Mouse (Mus musculus): Measurements from ENCODE around the gene Prn. TPM values are rescaled to one million over a fixed set of nuclear protein-coding genes. Genes with fewer than 3 reads are reported as not detected.

Prn gene
- polyA plus RNA-seq, 1 experiment: not detected

DNA sequence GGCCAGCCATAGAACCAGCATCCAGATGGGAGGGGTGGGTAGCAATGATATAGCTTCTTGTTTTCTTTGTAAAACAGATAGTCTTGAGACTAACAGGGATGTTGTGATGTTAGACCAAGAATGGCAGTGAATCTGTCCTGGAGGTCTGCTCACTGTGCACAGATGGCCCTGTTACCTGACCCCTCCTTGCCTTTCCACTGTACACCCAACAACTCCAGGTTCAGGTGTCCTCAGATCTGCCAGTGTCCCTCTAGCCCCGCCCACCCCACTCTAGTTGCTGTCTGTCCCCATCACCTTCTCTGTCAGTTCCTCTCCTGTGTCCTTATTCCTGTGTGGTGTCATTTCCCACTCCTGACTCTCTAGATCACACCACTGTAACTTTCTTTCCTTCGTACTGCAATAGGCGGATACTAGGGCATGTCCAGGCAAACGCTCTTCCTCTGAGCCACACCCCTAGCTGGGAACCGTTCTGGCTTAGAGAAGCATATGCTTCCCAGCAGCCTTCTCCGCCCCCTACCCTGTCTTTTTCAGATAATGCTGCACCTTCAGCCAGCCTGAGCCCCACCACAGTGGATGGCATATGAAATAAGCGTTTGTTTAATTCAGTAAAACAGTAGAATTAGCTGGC, 22.6 kb downstream of the Prn start:
- no peak for TF ChIP-seq CTCF (IDR thresholded peaks at IDR 0.05; ENCODE audit: extremely low read depth, insufficient read depth, low read length)
- no peak for TF ChIP-seq POLR2A (IDR thresholded peaks at IDR 0.05; ENCODE audit: extremely low read depth, insufficient read depth, low read length)
- H3K4me1 ChIP-seq (ENCODE audit: control insufficient read depth, insufficient read depth, low read length): peaks cover 15% of the 10 kb centered on the region
- no peak overlapping the region for H3K4me3 ChIP-seq (ENCODE audit: insufficient read depth, low read length)
- H3K27ac ChIP-seq (ENCODE audit: insufficient read depth, low read length): no peak overlapping the region

DNA sequence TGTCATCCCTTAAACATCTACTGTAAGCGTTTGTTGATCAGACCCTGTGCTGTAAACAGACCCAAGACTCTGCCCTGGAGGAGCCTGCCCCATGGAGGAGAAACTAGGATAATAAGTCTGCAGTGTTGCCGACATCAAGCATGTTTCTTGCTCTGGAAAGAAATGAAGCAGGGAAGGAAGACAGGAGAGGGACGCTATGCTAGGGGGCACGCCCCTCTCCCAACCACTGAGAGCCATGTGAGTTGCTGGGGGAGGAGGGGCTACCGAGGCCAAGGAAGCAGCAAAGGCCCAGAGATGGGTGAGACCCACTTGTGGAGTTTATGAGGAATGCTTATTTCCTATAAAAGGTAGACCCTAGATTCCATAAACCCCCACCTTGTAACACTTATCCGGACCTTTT, 23.3 kb downstream of the Prn start:
- TF ChIP-seq CTCF (IDR thresholded peaks at IDR 0.05; ENCODE audit: extremely low read depth, insufficient read depth, low read length) (no peak), POLR2A (IDR thresholded peaks at IDR 0.05; ENCODE audit: extremely low read depth, insufficient read depth, low read length) (no peak)
- Histone ChIP-seq H3K27ac (ENCODE audit: insufficient read depth, low read length) (peak overlapping the region; percentile 27; the same call in 1 of the 2 replicates), H3K4me3 (ENCODE audit: insufficient read depth, low read length) (no peak overlapping the region), H3K4me1 (ENCODE audit: control insufficient read depth, insufficient read depth, low read length) (peaks cover 15% of the 10 kb centered on the region)

- Histone ChIP-seq H3K4me1 (ENCODE audit: control insufficient read depth, insufficient read depth, low read length) (peaks cover 15% of the 10 kb centered on the region), H3K27ac (ENCODE audit: insufficient read depth, low read length) (peak overlapping the region; percentile 27; the same call in 1 of the 2 replicates), H3K4me3 (ENCODE audit: insufficient read depth, low read length) (no peak overlapping the region)
- TF ChIP-seq POLR2A (IDR thresholded peaks at IDR 0.05; ENCODE audit: extremely low read depth, insufficient read depth, low read length) (no peak), CTCF (IDR thresholded peaks at IDR 0.05; ENCODE audit: extremely low read depth, insufficient read depth, low read length) (no peak)
Measured at GRCm38 (mm10) chr2:131933598-131933997, 23.8 kb downstream of the Prn start.

DNA sequence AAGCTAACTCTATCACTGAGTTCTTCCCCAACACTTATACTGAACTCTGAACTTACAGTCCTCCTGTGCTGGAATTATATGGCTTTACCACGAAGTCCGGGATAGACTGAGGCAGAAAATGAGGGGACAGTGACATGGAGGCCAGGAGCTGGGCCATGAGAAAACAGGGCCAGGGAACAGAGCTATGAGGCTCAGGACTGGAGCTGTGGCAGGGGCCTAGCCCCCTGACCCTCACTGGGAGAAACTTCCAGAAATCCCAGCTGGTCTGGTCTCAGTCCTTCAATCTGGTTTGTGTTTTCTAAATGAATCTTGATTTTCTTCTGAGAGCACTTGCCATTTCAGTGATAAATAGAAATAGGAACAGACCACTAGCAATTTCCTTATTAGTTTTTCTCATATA, 24.5 kb downstream of the Prn start:
- peaks cover 15% of the 10 kb centered on the region for H3K4me1 ChIP-seq (ENCODE audit: control insufficient read depth, insufficient read depth, low read length)
- no peak overlapping the region for H3K4me3 ChIP-seq (ENCODE audit: insufficient read depth, low read length)
- no peak overlapping the region for H3K27ac ChIP-seq (ENCODE audit: insufficient read depth, low read length)
- TF ChIP-seq POLR2A (IDR thresholded peaks at IDR 0.05; ENCODE audit: extremely low read depth, insufficient read depth, low read length) (no peak), CTCF (IDR thresholded peaks at IDR 0.05; ENCODE audit: extremely low read depth, insufficient read depth, low read length) (no peak)

DNA sequence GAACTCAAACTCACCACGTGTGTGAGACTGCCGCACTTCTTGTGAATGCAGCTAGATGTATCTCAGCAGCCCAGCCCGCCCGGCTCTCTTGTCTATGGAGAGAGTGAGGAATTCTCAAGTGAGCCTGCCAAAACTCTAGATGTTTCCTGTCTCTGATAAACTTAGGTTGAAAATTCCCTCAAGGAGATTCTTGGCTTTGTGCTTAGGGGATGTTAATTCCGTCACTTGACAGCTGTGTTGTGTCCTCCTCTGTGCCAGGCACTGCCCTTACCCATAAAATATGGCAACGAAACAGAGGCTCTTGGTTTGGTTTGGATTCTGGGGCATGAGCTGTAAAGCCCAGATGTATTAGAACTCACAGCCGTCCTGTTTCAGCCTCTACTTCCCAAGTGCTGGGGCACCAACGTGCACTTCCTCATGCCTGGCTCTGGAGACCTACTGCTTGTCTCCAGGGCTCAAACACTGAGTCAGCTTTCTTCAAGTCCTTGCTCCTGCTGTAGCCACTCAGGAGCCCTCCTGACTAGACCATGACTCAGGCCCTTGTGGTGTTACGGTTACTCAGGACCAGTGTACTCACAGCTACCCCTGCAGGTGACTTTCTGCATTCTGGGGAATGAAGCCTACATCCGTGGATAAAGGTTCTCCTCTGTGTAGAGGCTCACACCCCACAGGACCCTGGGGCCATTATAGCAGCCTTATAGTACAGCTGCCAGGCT, 25.8 kb downstream of the Prn start:
- H3K4me3 ChIP-seq (ENCODE audit: insufficient read depth, low read length): no peak overlapping the region
- TF ChIP-seq POLR2A (IDR thresholded peaks at IDR 0.05; ENCODE audit: extremely low read depth, insufficient read depth, low read length): no peak
- TF ChIP-seq CTCF (IDR thresholded peaks at IDR 0.05; ENCODE audit: extremely low read depth, insufficient read depth, low read length): peak; percentile 24; the same call in 1 of the 2 replicates
- H3K27ac ChIP-seq (ENCODE audit: insufficient read depth, low read length): no peak overlapping the region
- H3K4me1 ChIP-seq (ENCODE audit: control insufficient read depth, insufficient read depth, low read length): peaks cover 15% of the 10 kb centered on the region

DNA sequence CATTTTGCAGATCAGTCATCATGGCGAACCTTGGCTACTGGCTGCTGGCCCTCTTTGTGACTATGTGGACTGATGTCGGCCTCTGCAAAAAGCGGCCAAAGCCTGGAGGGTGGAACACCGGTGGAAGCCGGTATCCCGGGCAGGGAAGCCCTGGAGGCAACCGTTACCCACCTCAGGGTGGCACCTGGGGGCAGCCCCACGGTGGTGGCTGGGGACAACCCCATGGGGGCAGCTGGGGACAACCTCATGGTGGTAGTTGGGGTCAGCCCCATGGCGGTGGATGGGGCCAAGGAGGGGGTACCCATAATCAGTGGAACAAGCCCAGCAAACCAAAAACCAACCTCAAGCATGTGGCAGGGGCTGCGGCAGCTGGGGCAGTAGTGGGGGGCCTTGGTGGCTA, 26.7 kb downstream of the Prn start:
- TF ChIP-seq POLR2A (IDR thresholded peaks at IDR 0.05; ENCODE audit: extremely low read depth, insufficient read depth, low read length): no peak
- no peak for TF ChIP-seq CTCF (IDR thresholded peaks at IDR 0.05; ENCODE audit: extremely low read depth, insufficient read depth, low read length)
- H3K27ac ChIP-seq (ENCODE audit: insufficient read depth, low read length): no peak overlapping the region
- no peak overlapping the region for H3K4me3 ChIP-seq (ENCODE audit: insufficient read depth, low read length)
- peaks cover 13% of the 10 kb centered on the region for H3K4me1 ChIP-seq (ENCODE audit: control insufficient read depth, insufficient read depth, low read length)

- no peak overlapping the region for H3K27ac ChIP-seq (ENCODE audit: insufficient read depth, low read length)
- H3K4me1 ChIP-seq (ENCODE audit: control insufficient read depth, insufficient read depth, low read length): no peaks in the 10 kb centered on the region
- H3K4me3 ChIP-seq (ENCODE audit: insufficient read depth, low read length): no peak overlapping the region
- no peak for TF ChIP-seq POLR2A (IDR thresholded peaks at IDR 0.05; ENCODE audit: extremely low read depth, insufficient read depth, low read length)
- TF ChIP-seq CTCF (IDR thresholded peaks at IDR 0.05; ENCODE audit: extremely low read depth, insufficient read depth, low read length): peak; percentile 85
Measured at GRCm38 (mm10) chr2:131939404-131940111, 29.8 kb downstream of the Prn start.

DNA sequence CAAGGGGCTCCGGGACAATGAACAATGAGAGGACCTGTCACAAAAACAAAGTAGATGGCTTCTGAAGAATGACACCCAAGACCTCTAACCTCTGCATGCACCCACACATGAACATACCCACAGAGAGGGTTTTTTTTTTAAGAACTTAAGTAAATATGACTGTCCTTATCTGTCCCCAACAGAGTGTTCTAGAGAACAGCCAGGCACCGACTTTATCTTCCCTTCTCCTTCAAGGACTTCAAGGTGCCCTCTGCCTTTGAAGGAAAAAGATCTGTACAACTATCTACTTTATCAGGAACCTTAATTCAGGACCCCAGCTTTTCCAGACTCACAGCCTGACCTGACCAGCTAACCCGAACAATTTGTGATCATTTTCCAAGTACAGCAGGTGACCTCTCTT, 30.7 kb downstream of the Prn start:
- no peaks in the 10 kb centered on the region for H3K4me1 ChIP-seq (ENCODE audit: control insufficient read depth, insufficient read depth, low read length)
- TF ChIP-seq CTCF (IDR thresholded peaks at IDR 0.05; ENCODE audit: extremely low read depth, insufficient read depth, low read length) (no peak), POLR2A (IDR thresholded peaks at IDR 0.05; ENCODE audit: extremely low read depth, insufficient read depth, low read length) (no peak)
- no peak overlapping the region for H3K27ac ChIP-seq (ENCODE audit: insufficient read depth, low read length)
- no peak overlapping the region for H3K4me3 ChIP-seq (ENCODE audit: insufficient read depth, low read length)

GRCm38 (mm10) chr2:131941501-131941900, 31.7 kb downstream of the Prn start:
- TF ChIP-seq POLR2A (IDR thresholded peaks at IDR 0.05; ENCODE audit: extremely low read depth, insufficient read depth, low read length) (no peak), CTCF (IDR thresholded peaks at IDR 0.05; ENCODE audit: extremely low read depth, insufficient read depth, low read length) (no peak)
- no peak overlapping the region for H3K4me3 ChIP-seq (ENCODE audit: insufficient read depth, low read length)
- no peaks in the 10 kb centered on the region for H3K4me1 ChIP-seq (ENCODE audit: control insufficient read depth, insufficient read depth, low read length)
- no peak overlapping the region for H3K27ac ChIP-seq (ENCODE audit: insufficient read depth, low read length)
